Mouse (Mus musculus): ENCODE results near the gene Otos. TPM values are rescaled to one million over a fixed set of nuclear protein-coding genes. Genes with fewer than 3 reads are reported as not detected.
A peak's percentile ranks its signal among the peaks of the same experiment; 100 is the strongest.

Otos gene
- polyA plus RNA-seq, 1 experiment, result 0.48 TPM

DNA sequence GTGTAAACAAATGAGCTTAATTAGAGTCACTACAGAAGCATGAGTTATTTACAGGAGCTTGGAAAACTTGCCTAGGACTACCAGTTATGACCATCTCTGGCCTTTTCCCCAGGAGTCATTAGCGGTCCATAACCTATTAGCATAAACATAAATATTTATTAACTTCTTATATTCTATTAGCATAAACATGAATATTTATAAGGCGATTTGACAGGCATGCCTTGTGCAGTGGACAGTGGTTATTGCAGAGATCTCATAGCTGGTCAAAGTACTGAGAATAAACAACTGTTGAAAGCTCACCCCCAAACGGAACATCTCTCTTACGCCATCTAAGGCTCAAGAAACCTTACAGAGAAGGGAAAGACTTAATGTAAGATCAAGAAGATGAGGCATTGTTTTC is 35.5 kb downstream of the Otos start:
- H3K4me1 ChIP-seq (ENCODE audit: control insufficient read depth, insufficient read depth, low read length), result no peaks in the 10 kb centered on the region
- WGBS, result 41% methylated on average over 4 of the region's 4 CpGs
- no peak overlapping the region for H3K4me3 ChIP-seq (ENCODE audit: insufficient read depth, low read depth, low read length)
- H3K36me3 ChIP-seq (ENCODE audit: control insufficient read depth, insufficient read depth, low read length), result no peaks in the 10 kb centered on the region
- H3K27ac ChIP-seq (ENCODE audit: insufficient read depth, low read depth, low read length), result no peak overlapping the region
- no peaks in the 10 kb centered on the region for H3K27me3 ChIP-seq (replicated peaks; ENCODE audit: control insufficient read depth, insufficient read depth, low read length)
- TF ChIP-seq POLR2A (IDR thresholded peaks at IDR 0.05; ENCODE audit: low read depth, low read length), result no peak
- DNase-seq, result no peak

DNA sequence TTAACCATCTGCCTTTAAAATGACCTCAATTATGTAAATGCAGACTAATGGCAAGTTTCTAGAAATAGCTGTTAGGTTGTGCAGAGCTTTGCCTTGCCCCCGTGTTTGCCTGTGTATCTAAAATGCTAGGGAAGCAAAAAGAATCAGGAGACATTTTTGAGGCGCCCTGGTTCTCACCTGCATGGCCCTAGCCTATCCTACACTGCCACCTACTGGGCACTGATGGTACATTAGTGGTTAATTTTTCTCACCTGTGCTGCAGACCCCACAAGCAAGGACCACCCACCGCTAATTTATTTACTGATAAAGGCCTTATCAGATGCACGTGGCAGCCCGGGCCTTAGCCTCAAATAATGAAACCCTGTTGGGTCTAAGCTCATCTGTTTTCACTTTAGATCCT is 37.6 kb downstream of the Otos start:
- no peak overlapping the region for H3K4me3 ChIP-seq (ENCODE audit: insufficient read depth, low read depth, low read length)
- no peaks in the 10 kb centered on the region for H3K36me3 ChIP-seq (ENCODE audit: control insufficient read depth, insufficient read depth, low read length)
- WGBS, result 3% methylated on average over 5 of the region's 5 CpGs
- H3K27me3 ChIP-seq (replicated peaks; ENCODE audit: control insufficient read depth, insufficient read depth, low read length), result no peaks in the 10 kb centered on the region
- TF ChIP-seq CTCF (conservative IDR thresholded peaks at IDR 0.05; ENCODE audit: insufficient read depth, insufficient read length, low read depth, low read length) (peak; percentile 87), POLR2A (IDR thresholded peaks at IDR 0.05; ENCODE audit: low read depth, low read length) (no peak)
- peak; percentile 47 for DNase-seq
- no peak overlapping the region for H3K27ac ChIP-seq (ENCODE audit: insufficient read depth, low read depth, low read length)
- H3K4me1 ChIP-seq (ENCODE audit: control insufficient read depth, insufficient read depth, low read length), result no peaks in the 10 kb centered on the region

DNA sequence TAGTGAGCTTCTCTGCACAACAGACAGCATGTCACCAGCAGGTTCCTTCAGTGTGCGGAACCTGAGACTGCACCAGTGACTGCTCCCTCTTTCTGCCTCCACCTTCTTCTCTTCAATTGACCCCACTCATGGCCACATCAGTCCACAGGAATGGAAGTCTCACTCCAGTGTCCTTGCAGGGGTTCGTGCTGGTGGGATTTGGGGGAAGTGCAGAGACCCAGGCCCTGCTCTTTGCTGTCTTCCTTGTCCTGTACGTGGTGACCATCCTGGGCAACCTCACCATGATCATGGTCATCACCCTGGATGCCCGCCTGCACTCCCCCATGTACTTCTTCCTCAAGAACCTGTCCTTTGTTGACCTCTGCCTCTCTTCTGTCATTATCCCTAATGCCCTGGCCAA is 40.9 kb downstream of the Otos start:
- H3K36me3 ChIP-seq (ENCODE audit: control insufficient read depth, insufficient read depth, low read length), result no peaks in the 10 kb centered on the region
- TF ChIP-seq POLR2A (IDR thresholded peaks at IDR 0.05; ENCODE audit: low read depth, low read length) (no peak), CTCF (conservative IDR thresholded peaks at IDR 0.05; ENCODE audit: insufficient read depth, insufficient read length, low read depth, low read length) (no peak)
- no peak overlapping the region for H3K4me3 ChIP-seq (ENCODE audit: insufficient read depth, low read depth, low read length)
- no peak overlapping the region for H3K27ac ChIP-seq (ENCODE audit: insufficient read depth, low read depth, low read length)
- H3K4me1 ChIP-seq (ENCODE audit: control insufficient read depth, insufficient read depth, low read length), result no peaks in the 10 kb centered on the region
- WGBS, result 70% methylated on average over 4 of the region's 4 CpGs
- no peak for DNase-seq
- no peaks in the 10 kb centered on the region for H3K27me3 ChIP-seq (replicated peaks; ENCODE audit: control insufficient read depth, insufficient read depth, low read length)

DNA sequence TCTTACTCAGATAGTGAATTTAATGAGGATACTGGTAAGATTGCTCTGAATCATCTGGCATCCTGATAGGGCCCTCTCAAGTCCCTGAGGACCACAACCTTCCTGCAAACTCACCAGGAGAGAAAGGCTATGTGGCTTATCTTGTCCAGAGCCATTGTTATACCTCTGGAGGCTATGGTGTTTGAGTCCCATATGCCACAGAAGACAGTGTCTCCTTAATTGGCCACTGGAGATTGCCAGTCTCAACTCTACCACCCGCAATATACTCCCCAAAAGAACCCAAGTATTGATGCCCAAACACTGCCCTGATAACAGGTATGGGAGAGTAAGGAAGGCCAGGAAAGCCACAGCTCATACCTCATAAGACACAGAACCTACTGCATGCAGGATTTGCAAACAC is 43.2 kb downstream of the Otos start, which contains the start of gene Olfr1410:
TSS of gene Olfr1410 (plus strand) at position 301 of the 400 bp plus-strand sequence.
- Histone ChIP-seq H3K4me1 (ENCODE audit: control insufficient read depth, insufficient read depth, low read length) (no peaks in the 10 kb centered on the region), H3K4me3 (ENCODE audit: insufficient read depth, low read depth, low read length) (no peak within 1 kb of the TSS), H3K27me3 (replicated peaks; ENCODE audit: control insufficient read depth, insufficient read depth, low read length) (no peaks in the 10 kb centered on the region), H3K36me3 (ENCODE audit: control insufficient read depth, insufficient read depth, low read length) (no peaks in the 10 kb centered on the region), H3K27ac (ENCODE audit: insufficient read depth, low read depth, low read length) (no peak within 1 kb of the TSS)
- TF ChIP-seq POLR2A (IDR thresholded peaks at IDR 0.05; ENCODE audit: low read depth, low read length) (no peak), CTCF (conservative IDR thresholded peaks at IDR 0.05; ENCODE audit: insufficient read depth, insufficient read length, low read depth, low read length) (no peak)
- no peak for DNase-seq
- WGBS, result 87% methylated on average over 1 of the region's 1 CpGs

DNA sequence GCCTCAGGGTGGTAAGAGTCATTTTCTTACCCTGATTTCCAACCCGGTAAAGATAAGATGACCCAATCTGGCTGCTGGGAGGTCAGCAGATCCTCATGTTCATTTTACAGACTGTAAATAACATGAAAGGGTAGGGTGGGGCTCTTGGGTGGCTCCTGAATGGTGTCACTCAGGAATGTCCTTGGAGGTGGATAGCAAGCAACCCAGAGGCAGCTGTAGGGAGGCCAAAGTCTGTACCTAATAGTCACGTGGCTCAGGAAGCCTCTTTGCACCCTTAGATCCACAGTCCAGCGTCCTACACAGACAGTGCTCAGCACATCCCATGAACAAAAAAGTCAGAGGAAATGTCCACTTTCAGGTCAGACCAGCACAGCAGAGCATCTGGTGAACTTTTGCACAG is 52.6 kb downstream of the Otos start:
- no peak overlapping the region for H3K4me3 ChIP-seq (ENCODE audit: insufficient read depth, low read depth, low read length)
- TF ChIP-seq POLR2A (IDR thresholded peaks at IDR 0.05; ENCODE audit: low read depth, low read length) (no peak), CTCF (conservative IDR thresholded peaks at IDR 0.05; ENCODE audit: insufficient read depth, insufficient read length, low read depth, low read length) (no peak)
- 66% methylated on average over 3 of the region's 3 CpGs for WGBS
- no peak for DNase-seq
- H3K27me3 ChIP-seq (replicated peaks; ENCODE audit: control insufficient read depth, insufficient read depth, low read length), result no peaks in the 10 kb centered on the region
- H3K27ac ChIP-seq (ENCODE audit: insufficient read depth, low read depth, low read length), result no peak overlapping the region
- H3K36me3 ChIP-seq (ENCODE audit: control insufficient read depth, insufficient read depth, low read length), result no peaks in the 10 kb centered on the region
- no peaks in the 10 kb centered on the region for H3K4me1 ChIP-seq (ENCODE audit: control insufficient read depth, insufficient read depth, low read length)

Other genes starting within 250 kb of the Otos start
- gene Ndufa10, start 175.0 kb downstream of the Otos start, polyA plus RNA-seq (2012; rRNA removed), result 242 and 288 TPM in 2 replicates
- not detected in 2 replicates for gene Olfr1416, start 163.7 kb downstream of the Otos start, polyA plus RNA-seq (2012; rRNA removed)
- not detected in 2 replicates for gene Olfr1415, start 152.7 kb downstream of the Otos start, polyA plus RNA-seq (2012; rRNA removed)
- not detected in 2 replicates for gene Olfr1414, start 130.2 kb downstream of the Otos start, polyA plus RNA-seq (2012; rRNA removed)
- gene Olfr1413, start 77.5 kb downstream of the Otos start, polyA plus RNA-seq (2012; rRNA removed), result not detected in 2 replicates
- not detected in 2 replicates for gene Olfr1412, start 63.1 kb downstream of the Otos start, polyA plus RNA-seq (2012; rRNA removed)
- not detected in 2 replicates for gene Olfr1411, start 54.4 kb downstream of the Otos start, polyA plus RNA-seq (2012; rRNA removed)
- not detected in 2 replicates for gene Olfr1410, start 43.1 kb downstream of the Otos start, polyA plus RNA-seq (2012; rRNA removed)
- not detected in 2 replicates for gene Olfr12, start 31.1 kb downstream of the Otos start, polyA plus RNA-seq (2012; rRNA removed)
- gene Cops9, start 6.9 kb downstream of the Otos start, polyA plus RNA-seq (2012; rRNA removed), result 176 and 280 TPM in 2 replicates
- 21.8 and 24.0 TPM in 2 replicates for gene Gpc1, start 182.8 kb upstream of the Otos start, polyA plus RNA-seq (2012; rRNA removed)